Mouse (Mus musculus): Measurements from ENCODE around the gene Bhmt. TPM values are rescaled to one million over a fixed set of nuclear protein-coding genes. Genes with fewer than 3 reads are reported as not detected.

Gene Bhmt
- polyA plus RNA-seq, 1 experiment, result 0.08 TPM

DNA sequence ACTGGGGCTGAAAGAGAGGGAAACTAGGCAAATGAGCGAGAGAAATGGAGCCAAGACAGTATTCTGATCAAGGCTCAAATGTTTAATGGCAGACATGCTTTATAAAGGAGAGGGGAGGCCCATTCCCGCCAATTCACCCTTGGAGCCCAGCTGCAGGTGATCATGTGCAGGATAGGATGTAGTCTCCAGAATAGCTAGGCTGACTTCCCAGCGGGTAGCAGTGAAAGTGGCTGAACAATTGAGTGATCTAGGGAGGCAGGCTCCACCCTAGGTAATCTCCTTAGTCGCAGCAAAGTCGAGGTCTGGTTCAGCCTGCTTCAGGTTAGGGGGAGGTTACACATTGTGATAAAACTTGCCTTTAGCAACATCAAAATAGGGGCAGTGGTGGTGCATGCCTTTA is 57.3 kb downstream of the Bhmt start:
- H3K4me3 ChIP-seq (ENCODE audit: low read depth, low read length), result no peak overlapping the region
- no peak for TF ChIP-seq POLR2A (IDR thresholded peaks at IDR 0.05; ENCODE audit: low read depth, low read length)
- TF ChIP-seq CTCF (IDR thresholded peaks at IDR 0.05; ENCODE audit: extremely low read depth, insufficient read length, insufficient replicate concordance, low read depth, low read length), result no peak
- WGBS, result 85% methylated on average over 5 of the region's 5 CpGs
- H3K27ac ChIP-seq (ENCODE audit: insufficient read depth, low read depth, low read length), result no peak overlapping the region
- H3K27me3 ChIP-seq (ENCODE audit: control insufficient read depth, insufficient read depth, low read length), result no peaks in the 10 kb centered on the region
- H3K36me3 ChIP-seq (ENCODE audit: control insufficient read depth, insufficient read depth, low read length), result no peaks in the 10 kb centered on the region
- H3K4me1 ChIP-seq (ENCODE audit: control insufficient read depth, insufficient read depth, insufficient read length, low read length), result no peaks in the 10 kb centered on the region

- Histone ChIP-seq H3K27ac (ENCODE audit: insufficient read depth, low read depth, low read length) (no peak overlapping the region), H3K4me3 (ENCODE audit: low read depth, low read length) (no peak overlapping the region), H3K27me3 (ENCODE audit: control insufficient read depth, insufficient read depth, low read length) (no peaks in the 10 kb centered on the region), H3K4me1 (ENCODE audit: control insufficient read depth, insufficient read depth, insufficient read length, low read length) (no peaks in the 10 kb centered on the region), H3K36me3 (ENCODE audit: control insufficient read depth, insufficient read depth, low read length) (no peaks in the 10 kb centered on the region)
- TF ChIP-seq CTCF (IDR thresholded peaks at IDR 0.05; ENCODE audit: extremely low read depth, insufficient read length, insufficient replicate concordance, low read depth, low read length) (no peak), POLR2A (IDR thresholded peaks at IDR 0.05; ENCODE audit: low read depth, low read length) (no peak)
- WGBS, result 67% methylated on average over 4 of the region's 4 CpGs
These were observed 68.1 kb downstream of the Bhmt start for GRCm38 (mm10) chr13:93569676-93570075.

Other genes with a start within 250 kb of the Bhmt start
- gene Jmy, start 138.2 kb downstream of the Bhmt start, polyA plus RNA-seq (2012; rRNA removed), result 4.9 and 6.6 TPM in 2 replicates
- gene Bhmt2, start 36.3 kb upstream of the Bhmt start, polyA plus RNA-seq (2012; rRNA removed), result 0.19 TPM in 1 of 2 replicates, not detected in the other
- 0.04 TPM in 1 of 2 replicates, not detected in the other for gene Dmgdh, start 36.5 kb upstream of the Bhmt start, polyA plus RNA-seq (2012; rRNA removed)
- gene Arsb, start 133.7 kb upstream of the Bhmt start, polyA plus RNA-seq (2012; rRNA removed), result 6.3 and 6.7 TPM in 2 replicates

All from small intestine, adult 2 months (tissue).